Mouse (Mus musculus) Patski (cell line): ENCODE results near the gene Mrgpra2a. TPM values are rescaled to one million over a fixed set of nuclear protein-coding genes. Genes with fewer than 3 reads are reported as not detected.

Experiments used
- ATAC-seq: fragments of 100-300 bp; one replicate; pipeline ENCODE4 v1.8.0; 2021
- CTCF ChIA-PET: fragments of 350-600 bp; sonication (Branson Sonifier 250); formaldehyde crosslinking; loops from one replicate; lab custom pipeline; 2022; ENCODE audit warnings: inconsistent platforms; lab: Charles Lee
- POLR2A ChIA-PET: fragments of 350-600 bp; sonication (Branson Sonifier 250); formaldehyde crosslinking; loops from one replicate; lab custom pipeline; 2022; ENCODE audit warnings: antibody characterized with exemption, inconsistent platforms; lab: Charles Lee
- DNase-seq: peaks from one replicate; pipeline ENCODE4 v3.0.0-alpha.2; 2011; ENCODE audit warnings: low read depth, low spot score
- H3K27me3 ChIP-seq: fragments of 371-371 bp; one replicate; pipeline ENCODE4 v1.5.1; 2021
- CTCF ChIP-seq: fragments of 100-300 bp; IDR thresholded peaks from one replicate; pipeline ENCODE4 v1.5.1; 2021
- in situ Hi-C: fragments of 300-500 bp; cut with MboI; formaldehyde crosslinking; loops from 3 replicates; pipeline ENCODE4 v1.11.1; 2018; ENCODE audit warnings: low pct_unique_long_range_greater_than_20kb, mixed read lengths
- polyA plus RNA-seq: library from polyadenylated mRNA; unstranded; gene quantifications from one replicate; pipeline ENCODE4 v1.2.3, GENCODE M21; 2021

The Mrgpra2a gene
- polyA plus RNA-seq, 1 experiment from 2014 or later: not detected

DNA sequence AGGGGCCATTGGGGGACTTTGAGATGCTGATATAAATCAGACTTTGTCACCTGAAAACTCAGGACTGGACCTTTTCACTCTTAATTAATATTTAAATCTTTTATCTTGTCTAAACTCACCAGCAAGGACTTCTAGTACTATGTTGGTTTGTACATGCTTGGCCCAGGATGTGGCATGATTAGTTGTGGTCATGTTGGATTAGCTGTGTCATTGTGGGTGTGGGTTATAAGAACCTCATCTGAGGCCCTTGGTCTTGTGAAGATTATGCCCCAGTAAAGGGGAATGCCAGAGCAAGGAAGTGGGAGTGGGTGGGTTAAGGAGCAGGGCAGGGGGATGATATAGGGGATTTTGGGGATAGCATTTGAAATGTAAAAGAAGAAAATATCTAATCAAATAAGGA is 50.8 kb downstream of the Mrgpra2a start:
- no peaks in the 10 kb centered on the region for H3K27me3 ChIP-seq
- TF ChIP-seq CTCF: no peak
- ChIA-PET CTCF (no interaction called here), POLR2A (no interaction called here)
- ATAC-seq: no peak
- in situ Hi-C loops: no loop called here
- no peak for DNase-seq

Other genes with a start within 250 kb of the Mrgpra2a start
- 0.05 TPM for gene Mrgpra6, start 247.2 kb downstream of the Mrgpra2a start, polyA plus RNA-seq
- gene Mrgpra9, start 199.3 kb downstream of the Mrgpra2a start, polyA plus RNA-seq: not detected
- not detected for gene Mrgpra1, start 97.9 kb downstream of the Mrgpra2a start, polyA plus RNA-seq
- not detected for gene Mrgpra2b, start 76.7 kb upstream of the Mrgpra2a start, polyA plus RNA-seq
- gene Mrgpra3, start 149.2 kb upstream of the Mrgpra2a start, polyA plus RNA-seq: not detected